Mouse (Mus musculus): Measurements from ENCODE around the gene Mymk. TPM values are rescaled to one million over a fixed set of nuclear protein-coding genes. Genes with fewer than 3 reads are reported as not detected.

The Mymk gene
- total RNA-seq, 2 experiments from 2014 or later = 30.5 to 36.4 TPM

DNA sequence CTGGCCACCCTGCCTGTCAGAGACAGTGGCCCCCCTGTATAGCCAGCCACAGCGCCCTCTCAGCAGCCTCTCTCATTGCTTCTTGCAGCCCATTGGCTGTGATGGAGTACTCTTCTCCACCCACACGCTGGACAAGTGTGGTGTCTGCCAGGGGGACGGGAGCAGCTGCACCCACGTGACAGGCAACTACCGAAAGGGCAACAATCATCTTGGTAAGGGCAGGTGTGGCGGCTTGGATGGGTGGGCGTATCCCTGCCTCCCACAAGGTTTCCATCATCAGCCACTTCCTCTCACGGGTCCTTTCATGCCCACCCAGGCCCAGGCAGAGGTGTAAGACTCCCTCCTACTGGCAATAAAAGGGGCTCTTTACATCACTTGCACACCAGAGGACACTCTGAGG is 13.0 kb upstream of the Mymk start:
- no peak for DNase-seq
- intact Hi-C loops (cut with DNase I; ENCODE audit: low total_unique reads) = no loop called here

GRCm38 (mm10) chr2:27083761-27084475 is 11.9 kb upstream of the Mymk start:
- DNase-seq = no peak
- intact Hi-C loops (cut with DNase I; ENCODE audit: low total_unique reads) = no loop called here

GRCm38 (mm10) chr2:27079649-27080048 is 7.7 kb upstream of the Mymk start:
- DNase-seq = no peak
- intact Hi-C loops (cut with DNase I; ENCODE audit: low total_unique reads) = loop anchor here (5.0 to 10.0 kb wide), 2 partner anchors 45 to 158 kb away; no protein-coding TSS in a partner anchor

GRCm38 (mm10) chr2:27079152-27079584 is 7.2 kb upstream of the Mymk start, which contains the start of gene Adamtsl2:
Gene Adamtsl2 (plus strand): TSS chr2:27079379.
- intact Hi-C loops (cut with DNase I; ENCODE audit: low total_unique reads) = loop anchor here (5.0 to 10.0 kb wide), 2 partner anchors 46 to 158 kb away; no protein-coding TSS in a partner anchor
- peak; percentile 90 for DNase-seq

- intact Hi-C loops (cut with DNase I; ENCODE audit: low total_unique reads) = loop anchor here (5.0 to 10.0 kb wide), 2 partner anchors 46 to 159 kb away; no protein-coding TSS in a partner anchor
- DNase-seq = no peak
Observed at GRCm38 (mm10) chr2:27078312-27078711, 6.3 kb upstream of the Mymk start.

- intact Hi-C loops (cut with DNase I; ENCODE audit: low total_unique reads) = loop anchor here (5.0 to 10.0 kb wide), 2 partner anchors 47 to 160 kb away; no protein-coding TSS in a partner anchor
- peak; percentile 48 for DNase-seq
Observed at GRCm38 (mm10) chr2:27077655-27078244, 5.8 kb upstream of the Mymk start.

GRCm38 (mm10) chr2:27075485-27075884 is 3.5 kb upstream of the Mymk start:
- intact Hi-C loops (cut with DNase I; ENCODE audit: low total_unique reads) = loop anchor here (5.0 to 10.0 kb wide), 2 partner anchors 49 to 162 kb away; no protein-coding TSS in a partner anchor
- DNase-seq = no peak

DNA sequence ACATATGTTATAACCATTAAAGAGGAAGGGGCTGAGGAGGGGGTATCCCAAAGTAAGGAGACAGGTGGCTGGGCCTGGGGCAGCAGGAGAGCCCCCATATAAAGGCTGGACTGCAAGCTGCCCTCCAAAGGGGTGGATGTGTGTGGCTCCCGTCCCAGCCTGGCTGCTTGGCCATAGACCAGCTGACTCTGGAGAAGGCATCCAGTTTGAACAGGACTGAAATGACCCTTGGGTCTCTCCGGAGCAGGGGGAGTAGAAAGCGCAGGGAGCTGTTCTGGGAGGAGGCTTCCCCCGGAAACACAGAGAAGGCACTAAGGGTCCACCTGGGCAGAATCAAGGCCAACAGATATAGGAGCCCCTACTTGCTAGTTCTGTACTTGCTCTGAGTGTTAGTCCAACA is 2.8 kb upstream of the Mymk start:
- peak; percentile 65 for DNase-seq
- intact Hi-C loops (cut with DNase I; ENCODE audit: low total_unique reads) = loop anchor here (5.0 to 10.0 kb wide), 2 partner anchors 50 to 162 kb away; no protein-coding TSS in a partner anchor

DNA sequence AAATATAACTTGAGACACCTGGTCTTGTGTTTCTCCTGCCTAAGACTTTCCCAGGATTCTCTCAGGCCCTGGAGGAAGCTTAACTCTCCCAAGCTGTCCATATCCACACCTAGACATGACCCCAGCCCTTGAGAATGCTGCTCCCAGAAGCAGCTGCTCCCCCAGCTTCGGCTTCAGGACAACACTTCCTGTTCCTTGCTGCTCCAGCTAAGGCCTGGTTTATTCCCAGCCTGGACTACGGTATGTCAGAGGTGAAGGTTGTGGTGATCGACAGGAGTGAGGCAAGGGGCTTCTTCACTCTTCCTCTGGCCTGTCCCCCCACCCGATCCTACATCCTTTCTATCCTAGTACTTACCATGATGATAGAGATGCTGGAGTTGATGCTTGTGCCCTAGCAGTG is 1.4 kb upstream of the Mymk start:
- intact Hi-C loops (cut with DNase I; ENCODE audit: low total_unique reads) = loop anchor here (10.0 kb wide), 1 partner anchor 51 kb away; no protein-coding TSS in a partner anchor
- no peak for DNase-seq

DNA sequence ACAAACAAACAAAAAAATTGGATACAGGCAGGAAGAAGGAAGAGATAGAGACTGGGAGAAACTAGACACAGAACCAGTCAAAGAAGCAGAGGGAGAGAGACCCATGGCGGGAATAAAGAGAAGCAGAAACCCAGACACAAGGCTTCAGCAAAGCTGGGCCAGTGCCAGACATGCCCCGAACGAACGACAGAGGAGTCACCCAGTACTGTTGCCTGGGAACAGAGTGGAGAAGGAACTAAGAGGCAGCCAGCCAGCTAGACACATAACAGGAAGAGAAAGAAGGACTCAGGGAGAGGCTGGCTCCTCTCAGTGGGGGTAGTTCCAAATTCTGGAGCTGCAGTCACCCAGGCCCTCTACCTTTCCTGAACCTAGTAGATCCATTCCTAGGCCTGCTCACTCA is 842 bp downstream of the Mymk start:
- intact Hi-C loops (cut with DNase I; ENCODE audit: low total_unique reads) = loop anchor here (10.0 kb wide), 1 partner anchor 54 kb away; no protein-coding TSS in a partner anchor
- peak; percentile 78 for DNase-seq

DNA sequence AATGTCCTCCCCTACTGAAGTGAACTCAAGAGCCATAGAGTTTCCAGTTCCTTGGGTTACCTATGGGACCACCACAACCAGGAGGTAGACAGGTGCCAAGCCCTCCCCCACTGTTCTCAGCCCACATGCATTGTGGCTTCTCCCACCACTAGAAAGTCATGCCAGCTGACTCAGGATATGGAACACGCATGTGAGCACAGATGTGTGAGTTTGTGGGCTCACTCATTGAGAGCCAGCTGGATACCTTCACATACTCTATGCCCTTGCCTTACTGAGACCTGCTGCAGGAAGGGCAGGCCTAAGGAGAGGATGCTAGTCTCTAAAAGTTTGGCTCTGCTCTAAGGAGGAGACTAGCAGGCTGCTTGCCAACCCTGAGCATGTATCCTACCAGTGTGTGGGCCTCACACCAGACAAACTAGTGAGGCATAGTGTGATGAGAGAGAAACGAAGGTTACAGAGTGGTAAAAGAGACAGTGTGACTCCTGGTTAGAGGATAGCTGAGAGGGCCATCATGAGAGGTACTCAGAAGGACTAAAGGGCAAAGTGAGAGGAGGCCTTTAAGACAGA is 1.6 kb downstream of the Mymk start:
- no peak for DNase-seq
- intact Hi-C loops (cut with DNase I; ENCODE audit: low total_unique reads) = loop anchor here (10.0 kb wide), 1 partner anchor 54 kb away; no protein-coding TSS in a partner anchor

DNA sequence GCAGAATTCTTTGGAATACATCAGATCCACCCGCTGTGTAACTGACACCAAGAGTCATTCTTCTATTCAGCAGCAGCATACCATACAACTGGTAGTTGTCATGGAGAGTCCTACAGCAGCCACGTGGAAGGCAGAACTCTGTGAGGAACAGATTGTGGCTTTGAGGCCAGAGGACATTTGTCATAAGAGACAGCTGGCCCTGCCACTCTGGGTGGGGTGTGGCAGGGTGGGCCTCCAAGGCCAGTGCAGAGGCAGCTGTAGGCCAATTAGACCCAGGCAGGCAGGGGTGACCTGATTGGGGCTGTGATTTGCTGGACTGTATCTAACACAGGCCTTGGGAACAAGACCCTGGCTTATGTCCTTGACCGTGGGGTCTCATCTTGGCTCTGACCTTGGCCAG is 2.3 kb downstream of the Mymk start:
- intact Hi-C loops (cut with DNase I; ENCODE audit: low total_unique reads) = loop anchor here (10.0 kb wide), 1 partner anchor 55 kb away; no protein-coding TSS in a partner anchor
- no peak for DNase-seq

DNA sequence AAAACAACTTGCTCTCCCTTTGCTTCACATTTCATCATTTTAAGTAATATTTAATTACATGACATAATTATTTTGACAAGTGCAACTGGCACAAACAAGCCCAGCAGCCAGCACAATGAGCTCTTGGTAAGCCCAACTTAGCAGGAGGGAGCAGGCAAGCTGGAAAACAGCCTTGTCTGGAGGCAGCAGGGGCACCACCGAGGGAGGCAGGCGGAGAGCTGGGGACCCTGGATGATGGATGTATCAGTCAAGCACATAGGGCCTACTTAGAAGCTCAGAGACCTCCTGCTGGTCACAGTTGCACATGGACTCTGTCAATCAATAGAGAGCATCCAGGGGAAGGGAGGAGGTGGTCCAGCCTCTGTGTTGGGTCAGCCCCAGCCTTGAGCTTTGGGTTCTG is 4.0 kb downstream of the Mymk start:
- intact Hi-C loops (cut with DNase I; ENCODE audit: low total_unique reads) = no loop called here
- DNase-seq = no peak

DNA sequence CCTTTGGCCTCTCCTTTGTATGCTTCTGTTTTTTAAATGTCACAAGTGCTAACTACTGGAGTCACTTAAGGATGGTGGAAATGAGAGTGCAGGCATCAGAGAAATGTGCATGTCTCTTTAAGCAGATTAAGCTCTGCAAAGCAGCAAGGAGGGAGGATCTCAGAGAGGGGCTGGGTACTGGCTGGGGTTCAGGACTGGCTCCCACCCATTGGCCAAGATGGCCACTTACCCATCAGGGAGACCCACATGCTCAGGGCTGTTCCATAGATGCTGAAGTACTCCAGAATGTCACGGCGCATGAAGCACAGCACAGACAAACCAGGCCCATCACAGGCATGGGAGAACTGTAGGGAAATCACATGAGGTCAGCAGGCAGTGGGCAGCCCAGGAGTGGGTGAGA is 4.9 kb downstream of the Mymk start:
- intact Hi-C loops (cut with DNase I; ENCODE audit: low total_unique reads) = no loop called here
- no peak for DNase-seq

DNA sequence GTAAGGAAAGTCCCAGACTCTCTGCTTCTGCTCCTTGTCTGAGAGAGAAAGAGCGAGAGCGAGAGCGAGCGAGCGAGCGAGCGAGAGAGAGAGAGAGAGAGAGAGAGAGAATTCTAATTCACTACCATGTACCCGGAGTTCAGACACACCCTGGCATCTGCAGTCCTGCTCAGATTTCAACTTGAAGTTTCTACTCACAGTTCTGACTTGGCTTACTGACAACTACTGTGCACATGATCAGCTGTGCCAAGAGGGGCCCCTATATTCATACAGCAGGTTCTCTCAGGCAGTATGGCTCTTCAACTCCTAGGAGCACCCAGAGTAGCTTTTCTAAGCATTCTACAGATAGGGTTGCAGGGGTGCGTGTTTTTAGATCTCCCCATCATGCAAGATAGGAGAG is 12.8 kb downstream of the Mymk start:
- no peak for DNase-seq
- intact Hi-C loops (cut with DNase I; ENCODE audit: low total_unique reads) = no loop called here

GRCm38 (mm10) chr2:27058751-27059150 is 13.2 kb downstream of the Mymk start:
- DNase-seq = no peak
- intact Hi-C loops (cut with DNase I; ENCODE audit: low total_unique reads) = no loop called here

DNA sequence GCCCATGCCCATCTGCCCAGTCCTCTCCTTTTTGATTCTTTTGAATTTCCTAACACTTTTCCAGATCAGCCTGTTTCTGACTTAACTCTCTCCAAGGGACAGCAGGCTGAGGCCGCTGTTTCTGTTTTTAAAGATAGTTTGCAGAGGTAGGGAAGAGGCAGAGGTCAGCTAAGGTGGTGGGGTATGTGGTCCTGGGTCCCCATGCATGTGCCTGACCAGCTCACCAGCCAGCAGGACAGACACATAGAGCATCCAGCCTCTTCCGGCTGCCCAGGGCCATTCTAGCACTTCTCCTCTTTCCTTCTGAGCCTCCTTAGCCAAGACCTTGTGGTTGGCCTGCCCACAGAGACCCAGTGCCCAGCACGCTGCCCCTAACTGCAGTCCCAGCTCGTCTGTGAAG is 13.7 kb downstream of the Mymk start:
- no peak for DNase-seq
- intact Hi-C loops (cut with DNase I; ENCODE audit: low total_unique reads) = no loop called here

- intact Hi-C loops (cut with DNase I; ENCODE audit: low total_unique reads) = no loop called here
- no peak for DNase-seq
Observed at GRCm38 (mm10) chr2:27049408-27049807, 22.6 kb downstream of the Mymk start.

DNA sequence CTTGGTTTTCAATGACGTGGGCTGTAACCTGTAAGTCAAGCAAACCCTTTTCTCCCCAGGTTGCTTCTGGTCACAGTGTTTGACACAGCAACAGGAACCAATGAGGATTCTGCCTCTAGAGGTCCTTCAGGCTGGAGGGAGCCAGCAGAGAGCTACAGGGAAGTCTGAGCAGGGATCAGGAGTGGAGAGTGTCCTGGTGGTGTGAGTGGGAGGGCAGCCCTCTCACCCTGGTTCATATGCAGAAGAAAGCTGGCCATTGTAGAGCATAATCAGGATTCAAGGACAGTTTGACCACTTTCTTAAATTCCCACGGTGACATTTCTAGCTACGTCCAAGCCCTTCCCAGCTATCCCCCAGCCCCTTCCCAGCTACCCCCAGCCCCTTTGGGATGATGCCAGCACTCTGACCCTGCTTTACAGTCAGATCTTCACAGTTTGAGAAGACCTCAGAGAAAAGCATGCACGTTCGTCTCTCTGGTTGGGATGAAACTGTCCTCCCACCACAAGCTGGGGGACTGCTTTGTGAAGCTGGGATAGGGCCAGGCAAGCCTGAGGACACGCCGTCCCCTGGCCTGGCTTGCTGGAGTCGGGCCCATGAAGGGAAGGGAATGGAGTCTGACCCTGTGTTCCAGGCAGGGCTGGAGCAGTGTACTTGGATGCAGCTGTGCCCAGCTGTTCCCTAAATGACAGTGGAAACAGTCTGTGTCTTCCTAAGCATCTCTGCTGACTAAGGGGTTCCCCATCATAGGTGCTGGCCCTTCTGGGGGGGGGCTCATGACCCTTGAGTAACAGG is 25.8 kb downstream of the Mymk start:
- intact Hi-C loops (cut with DNase I; ENCODE audit: low total_unique reads) = no loop called here
- peak; percentile 84 for DNase-seq

Measured in gastrocnemius, postnatal 14 days (tissue).